Mouse (Mus musculus): ENCODE results near the gene Fgfr2.

The Fgfr2 gene

DNA sequence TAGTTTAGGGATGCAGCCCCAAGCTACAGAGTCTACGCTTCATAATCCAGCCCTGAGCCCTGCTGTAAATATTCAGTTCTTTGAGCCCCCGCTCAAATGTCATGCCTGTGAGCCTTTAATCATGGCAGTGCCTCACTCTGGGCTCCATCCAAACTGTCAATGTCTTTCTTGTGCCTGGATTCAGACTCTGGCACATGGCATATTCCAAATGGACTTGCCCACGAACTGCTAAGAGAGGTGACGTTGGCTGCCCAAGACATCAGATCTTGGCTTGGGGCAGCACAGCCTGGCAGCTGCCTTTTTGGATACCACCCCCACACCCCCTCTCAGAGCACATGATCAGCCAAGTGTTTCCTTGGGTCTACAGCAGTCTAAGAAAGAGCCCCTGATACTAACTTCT is 2902.5 kb downstream of the Fgfr2 start:
- in situ Hi-C loops (cut with MboI, MseI), result loop anchor here (5.0 kb wide), 1 partner anchor 63 kb away; no protein-coding TSS in a partner anchor

DNA sequence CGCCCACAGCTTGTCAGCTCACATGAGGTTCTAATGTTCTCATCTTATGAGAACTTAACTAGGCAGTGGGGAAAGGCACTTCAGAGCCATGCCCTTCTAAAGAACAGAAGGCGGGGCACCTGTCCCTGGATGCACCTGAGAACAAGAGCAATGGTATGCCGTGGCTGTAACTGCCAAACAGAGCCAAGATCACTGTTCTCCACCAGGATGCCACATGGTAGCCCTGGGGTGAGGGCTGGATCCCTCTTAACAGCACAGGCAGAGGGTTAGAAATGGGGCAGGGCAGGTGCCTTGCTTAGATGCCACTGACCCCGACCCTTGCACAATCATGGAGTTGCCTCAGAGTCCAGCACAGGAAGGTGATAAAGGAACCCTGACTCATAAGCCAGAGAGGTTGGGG is 2903.3 kb downstream of the Fgfr2 start:
- in situ Hi-C loops (cut with MboI, MseI), result loop anchor here (5.0 kb wide), 1 partner anchor 63 kb away; no protein-coding TSS in a partner anchor

DNA sequence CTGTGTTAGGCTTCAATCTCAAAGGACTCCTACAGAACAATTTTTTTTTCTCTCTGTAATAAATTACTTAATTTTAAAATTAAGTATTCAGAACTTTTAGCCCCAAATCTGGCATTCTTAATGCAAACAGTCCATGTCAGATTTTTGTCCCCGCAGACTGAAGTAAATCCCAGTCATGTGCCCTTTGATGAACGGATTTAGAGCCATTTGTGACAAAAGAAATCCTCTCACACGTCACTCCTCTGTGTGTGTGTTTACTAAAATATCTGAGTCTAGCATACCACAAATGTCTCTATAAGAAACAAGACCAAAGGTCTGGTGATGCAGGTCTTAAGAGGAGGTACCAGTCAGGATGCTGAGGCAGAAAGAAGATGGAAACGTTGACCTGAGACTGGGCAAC is 2906.9 kb downstream of the Fgfr2 start:
- in situ Hi-C loops (cut with MboI, MseI), result no loop called here

DNA sequence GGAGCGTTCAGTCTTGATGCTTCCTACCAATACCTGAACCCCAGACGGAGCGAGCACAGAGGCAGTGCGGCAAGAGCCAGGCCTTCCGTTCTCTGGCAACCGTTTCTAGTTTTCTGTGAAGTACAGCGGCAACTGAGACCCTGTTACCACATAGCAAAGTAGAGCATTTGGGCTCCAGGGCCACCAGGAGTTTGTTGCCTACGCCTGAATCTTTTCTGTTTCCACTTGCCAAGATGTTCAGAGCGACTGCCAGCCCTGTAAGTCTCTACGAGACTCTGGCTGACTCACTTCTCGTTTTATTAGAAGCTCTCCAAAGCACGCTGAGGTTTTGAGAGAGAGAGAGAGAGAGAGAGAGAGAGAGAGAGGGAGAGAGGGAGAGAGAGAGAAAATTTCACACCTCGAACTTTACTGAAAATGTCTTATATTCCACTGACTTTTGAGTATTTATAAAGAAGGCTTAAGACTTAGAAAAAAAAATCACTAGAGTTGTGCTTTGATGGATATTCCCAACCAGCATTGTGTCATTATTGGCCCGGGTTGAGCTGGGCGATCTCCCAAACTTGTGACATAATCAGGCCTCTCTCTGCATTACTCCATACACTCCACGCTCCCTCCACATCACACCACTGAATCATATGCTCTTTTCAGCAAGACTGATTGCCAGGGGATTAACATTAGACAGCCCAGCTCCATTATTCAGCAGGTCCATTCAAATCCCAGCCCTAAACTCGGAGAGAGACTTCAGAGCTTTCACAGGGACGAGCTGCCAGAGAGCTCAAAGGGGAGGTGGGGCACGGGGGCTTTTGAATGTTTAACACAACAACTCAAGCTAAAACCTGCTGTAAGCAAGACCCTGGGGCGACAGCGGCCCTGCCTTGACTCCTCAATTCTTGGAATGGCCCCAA is 2907.6 kb downstream of the Fgfr2 start:
- in situ Hi-C loops (cut with MboI, MseI), result no loop called here

DNA sequence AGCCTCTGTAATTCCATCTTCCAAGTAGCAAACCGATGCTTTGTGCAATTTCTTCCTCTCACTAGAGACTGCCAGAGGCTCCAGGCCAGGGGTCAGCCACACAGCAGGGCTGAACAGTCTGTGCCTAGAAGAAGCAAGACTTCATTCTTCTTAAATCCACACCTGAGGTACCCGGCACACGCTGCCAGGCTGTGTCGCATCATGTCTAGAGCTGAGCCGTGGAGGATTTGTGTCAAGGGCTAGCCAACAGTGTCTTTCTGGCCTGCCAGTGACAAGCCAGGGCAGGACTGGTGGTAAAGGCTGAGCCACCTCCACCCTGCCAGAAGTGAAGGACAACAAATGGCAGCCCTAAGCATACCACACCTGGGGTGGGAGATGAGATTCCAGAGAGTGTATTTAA is 2910.0 kb downstream of the Fgfr2 start:
- in situ Hi-C loops (cut with MboI, MseI), result no loop called here

GRCm38 (mm10) chr7:130211411-130211810 is 2911.7 kb downstream of the Fgfr2 start:
- in situ Hi-C loops (cut with MboI, MseI), result no loop called here

- in situ Hi-C loops (cut with MboI, MseI), result no loop called here
Observed at GRCm38 (mm10) chr7:130208601-130209000, 2914.5 kb downstream of the Fgfr2 start.

DNA sequence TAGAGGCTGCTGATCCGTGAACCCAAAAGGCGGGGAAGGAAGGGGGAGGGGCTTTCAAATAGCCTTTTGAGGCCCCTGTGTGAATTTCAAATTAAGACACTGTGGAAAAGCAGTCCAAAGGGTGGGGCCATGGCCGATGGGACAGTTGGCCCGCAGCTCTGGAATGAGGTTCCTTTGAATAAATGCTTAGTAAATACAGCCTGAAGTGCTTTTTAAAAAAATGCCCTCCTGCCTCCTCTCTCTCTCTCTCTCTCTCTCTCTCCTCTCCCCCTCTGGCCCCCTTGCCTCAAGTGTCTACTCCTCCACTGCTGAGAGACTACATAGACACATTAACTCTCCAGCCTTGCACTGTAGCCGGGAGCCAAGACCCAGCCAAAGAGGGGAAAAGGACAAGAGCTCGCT is 2917.0 kb downstream of the Fgfr2 start:
- in situ Hi-C loops (cut with MboI, MseI), result no loop called here

- in situ Hi-C loops (cut with MboI, MseI), result no loop called here
Observed at GRCm38 (mm10) chr7:130205140-130205539, 2918.0 kb downstream of the Fgfr2 start.

GRCm38 (mm10) chr7:130201020-130201419 is 2922.1 kb downstream of the Fgfr2 start:
- in situ Hi-C loops (cut with MboI, MseI), result no loop called here

GRCm38 (mm10) chr7:130199951-130200350 is 2923.2 kb downstream of the Fgfr2 start:
- in situ Hi-C loops (cut with MboI, MseI), result no loop called here

DNA sequence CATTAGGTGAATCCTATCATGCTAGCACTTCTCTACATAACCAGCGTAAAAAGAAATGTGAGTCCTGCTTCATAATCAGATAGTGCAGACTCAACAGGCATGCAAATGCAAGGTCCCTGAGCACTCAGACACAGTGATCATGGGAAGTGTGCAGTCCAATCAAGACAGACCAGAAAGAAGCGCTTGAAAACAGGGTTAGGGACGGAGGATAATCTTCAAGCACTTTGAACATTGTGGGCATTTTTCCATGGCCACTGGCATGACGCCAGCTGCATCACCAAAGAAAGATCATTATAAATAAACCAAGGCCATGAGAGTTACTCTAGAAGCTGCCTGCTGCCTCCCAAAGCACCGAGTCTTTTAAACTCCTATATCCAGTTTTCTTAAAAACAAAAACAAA is 2923.8 kb downstream of the Fgfr2 start:
- in situ Hi-C loops (cut with MboI, MseI), result no loop called here

DNA sequence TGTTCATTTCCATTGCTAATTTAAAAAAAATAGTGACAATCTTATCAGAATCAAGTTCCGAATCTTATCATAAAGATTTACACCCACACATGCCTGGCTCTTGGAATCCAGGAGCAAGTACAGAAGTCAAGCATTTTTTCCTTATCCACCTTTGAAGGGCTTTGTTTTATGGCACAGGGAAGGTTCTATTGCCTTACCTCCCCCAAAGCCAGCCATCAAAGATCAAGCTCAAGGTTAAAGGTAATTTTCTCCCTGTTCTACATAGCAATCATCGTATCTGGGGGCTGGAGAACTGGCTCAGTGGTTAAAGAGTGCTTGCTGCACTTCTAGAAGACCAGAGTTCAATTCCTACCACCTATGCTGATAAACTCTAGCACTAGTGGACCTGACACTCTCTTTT is 2928.1 kb downstream of the Fgfr2 start:
- in situ Hi-C loops (cut with MboI, MseI), result no loop called here

- in situ Hi-C loops (cut with MboI, MseI), result no loop called here
Observed at GRCm38 (mm10) chr7:130190329-130190975, 2932.7 kb downstream of the Fgfr2 start.

DNA sequence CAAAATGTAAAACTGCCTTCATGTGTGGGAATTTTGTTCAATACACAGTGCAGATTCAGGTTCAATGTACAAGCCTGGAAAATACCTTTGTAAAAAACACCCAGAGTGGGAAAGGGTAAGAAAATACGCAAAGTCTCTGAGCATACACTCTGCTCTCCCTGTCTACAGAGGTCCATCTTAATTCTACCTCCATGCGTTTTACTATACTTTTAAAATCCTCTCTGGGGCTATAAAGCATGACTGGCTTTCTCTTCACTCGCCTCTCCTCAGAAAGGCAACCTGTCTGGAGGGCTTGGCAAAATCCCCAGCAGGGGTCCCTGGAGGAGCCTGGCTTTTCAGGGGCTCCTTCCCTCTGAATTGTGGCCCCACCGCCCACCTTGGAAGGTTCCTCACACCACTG is 2933.2 kb downstream of the Fgfr2 start:
- in situ Hi-C loops (cut with MboI, MseI), result no loop called here

- in situ Hi-C loops (cut with MboI, MseI), result no loop called here
Observed at GRCm38 (mm10) chr7:130188108-130188507, 2935.0 kb downstream of the Fgfr2 start.

GRCm38 (mm10) chr7:130184864-130185263 is 2938.3 kb downstream of the Fgfr2 start:
- in situ Hi-C loops (cut with MboI, MseI), result no loop called here

GRCm38 (mm10) chr7:130183960-130184359 is 2939.2 kb downstream of the Fgfr2 start:
- in situ Hi-C loops (cut with MboI, MseI), result no loop called here

DNA sequence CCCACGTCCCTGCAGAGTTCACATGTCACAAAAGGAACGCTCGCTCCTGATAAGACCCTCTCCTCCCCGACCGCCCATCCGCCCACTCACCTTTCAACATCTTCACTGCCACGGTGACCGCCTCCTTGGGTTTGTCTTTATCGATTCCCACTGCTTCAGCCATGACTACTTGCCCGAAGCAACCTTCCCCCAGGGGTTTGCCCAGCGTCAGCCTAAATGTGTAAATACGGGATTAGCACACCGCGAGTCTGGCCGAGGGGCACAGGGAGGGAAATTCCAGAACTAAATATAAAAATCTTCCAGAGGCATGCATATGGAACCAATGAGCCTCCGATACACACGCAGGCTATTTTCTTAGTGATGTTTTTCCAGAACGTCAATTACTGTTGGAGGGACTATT is 2940.6 kb downstream of the Fgfr2 start:
- in situ Hi-C loops (cut with MboI, MseI), result no loop called here

DNA sequence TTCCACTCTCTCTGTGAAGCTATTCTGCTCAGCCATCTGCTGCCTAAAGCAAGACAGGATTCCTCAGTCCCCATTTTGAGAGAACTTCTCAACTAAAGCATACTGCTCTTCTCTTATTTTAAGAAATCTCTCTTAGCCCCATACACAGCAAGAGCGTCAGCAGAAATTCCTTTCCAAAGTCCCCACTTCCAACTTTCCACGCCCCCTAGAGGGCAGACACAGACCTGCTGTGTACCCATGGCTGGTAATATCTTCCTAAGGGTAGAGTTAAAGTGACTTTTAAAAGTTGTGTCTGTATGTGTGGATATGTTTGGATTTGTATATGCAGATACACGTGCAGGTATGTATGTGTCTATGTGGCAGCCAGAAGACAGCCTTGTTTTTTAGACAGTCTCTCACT is 2944.2 kb downstream of the Fgfr2 start:
- in situ Hi-C loops (cut with MboI, MseI), result no loop called here

DNA sequence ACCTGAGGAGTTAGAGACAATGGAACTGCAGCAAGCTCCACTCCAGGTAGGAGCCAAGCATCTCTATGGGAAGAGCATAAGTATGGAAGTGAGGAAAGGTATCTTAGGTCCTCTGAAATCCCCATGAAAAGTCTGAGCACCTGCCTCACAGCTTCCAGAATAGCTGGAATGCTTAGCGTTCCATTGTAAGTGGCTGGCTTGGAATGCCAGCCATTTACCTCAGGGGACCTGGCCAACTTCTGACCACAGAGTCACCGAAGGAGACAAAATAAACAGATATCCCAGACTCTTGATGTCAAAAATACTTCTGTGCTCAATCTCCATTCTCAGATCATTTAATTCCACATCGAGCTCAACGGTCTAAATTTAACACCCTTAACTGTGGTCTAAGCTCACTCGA is 2946.1 kb downstream of the Fgfr2 start:
- in situ Hi-C loops (cut with MboI, MseI), result no loop called here

DNA sequence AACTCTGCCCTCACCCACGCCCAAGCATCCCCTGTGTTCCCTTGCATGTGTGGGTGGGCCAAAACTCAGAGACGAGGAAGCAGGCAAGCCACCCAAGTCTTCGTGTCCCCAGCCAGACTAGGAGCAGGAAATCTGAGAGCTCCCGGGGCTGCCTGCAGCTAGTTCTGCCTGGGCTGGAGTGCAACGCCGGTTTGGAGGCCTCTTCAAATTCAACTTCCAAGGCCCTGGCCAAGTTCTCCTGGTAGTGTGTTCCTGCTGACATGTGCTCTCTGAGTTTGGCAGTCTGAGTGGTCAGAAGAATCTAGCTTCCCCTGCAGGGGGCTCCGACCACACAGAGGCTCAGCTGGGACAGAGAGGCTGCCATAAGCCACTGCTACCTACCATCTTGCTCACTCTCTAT is 2948.6 kb downstream of the Fgfr2 start:
- in situ Hi-C loops (cut with MboI, MseI), result no loop called here

- in situ Hi-C loops (cut with MboI, MseI), result no loop called here
Observed at GRCm38 (mm10) chr7:130173914-130174313, 2949.2 kb downstream of the Fgfr2 start.
